Mouse (Mus musculus): ENCODE results near the gene Gm12166. TPM values are rescaled to one million over a fixed set of nuclear protein-coding genes. Genes with fewer than 3 reads are reported as not detected.
A peak's percentile ranks its signal among the peaks of the same experiment; 100 is the strongest.

The Gm12166 gene
- polyA plus RNA-seq, 1 experiment from 2014 or later, result 3.4 TPM

DNA sequence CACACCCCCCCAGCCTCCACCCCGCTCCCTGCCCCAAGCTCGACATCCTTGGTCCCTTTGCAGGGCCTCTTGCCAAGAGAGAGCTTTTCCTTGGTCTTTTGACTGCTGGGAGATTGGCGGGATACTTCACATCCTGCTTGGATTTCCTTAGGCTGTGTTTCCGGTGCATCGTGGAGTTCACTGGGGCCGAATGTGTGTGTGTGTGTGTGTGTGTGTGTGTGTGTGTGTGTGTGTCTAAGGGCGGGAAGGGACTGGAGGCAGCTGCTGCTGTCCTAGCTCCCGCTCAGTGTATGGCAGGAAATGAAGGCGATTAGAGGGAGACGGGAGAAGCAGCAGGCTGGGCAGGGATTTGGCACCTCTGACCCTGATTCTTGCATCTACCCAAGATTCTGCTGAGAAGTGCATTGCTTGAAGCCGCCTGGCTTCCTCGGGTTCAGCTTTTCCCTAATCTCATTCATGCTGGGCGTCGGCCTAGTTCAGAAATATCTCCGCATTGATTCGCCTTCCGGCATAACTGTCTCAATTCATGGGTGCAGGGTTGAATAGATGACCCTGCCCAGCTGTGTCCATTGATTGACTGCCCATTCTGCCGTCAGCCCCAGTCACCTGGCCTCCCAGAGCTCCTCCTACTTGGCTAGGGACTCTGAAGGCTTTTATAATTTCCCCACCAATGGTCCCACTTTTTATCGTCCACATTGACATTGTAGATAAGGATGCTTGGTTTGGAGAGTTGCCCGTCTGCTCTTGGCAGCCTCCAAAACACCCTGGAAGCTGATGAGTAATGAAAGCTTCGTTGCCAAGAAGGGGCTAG lies 13.3 kb upstream of the Gm12166 start:
- no peak overlapping the region for H3K4me2 ChIP-seq (replicated peaks; ENCODE audit: low read depth, low read length)
- H3K9me3 ChIP-seq (ENCODE audit: low read length), result no peaks in the 10 kb centered on the region
- WGBS, result 27% methylated on average over 21 of the region's 21 CpGs
- 0 out of 2 replicates have a peak overlapping the region, but pooled peaks have one; percentile 10 for H3K9ac ChIP-seq (replicated peaks; ENCODE audit: low read length)
- ATAC-seq (ENCODE audit: low FRiP score, low TSS enrichment), result peak; percentile 86
- no peak overlapping the region for H3K4me3 ChIP-seq (ENCODE audit: low read length)
- 0 out of 2 replicates have a peak, but pooled peaks cover 4% of the 10 kb centered on the region for H3K36me3 ChIP-seq (ENCODE audit: insufficient read depth, low read length)
- peak overlapping the region; percentile 93 for H3K27ac ChIP-seq (ENCODE audit: low read length)
- H3K27me3 ChIP-seq (ENCODE audit: insufficient read depth, low read length), result no peaks in the 10 kb centered on the region
- peaks cover 43% of the 10 kb centered on the region for H3K4me1 ChIP-seq (ENCODE audit: insufficient read depth, low read length)

DNA sequence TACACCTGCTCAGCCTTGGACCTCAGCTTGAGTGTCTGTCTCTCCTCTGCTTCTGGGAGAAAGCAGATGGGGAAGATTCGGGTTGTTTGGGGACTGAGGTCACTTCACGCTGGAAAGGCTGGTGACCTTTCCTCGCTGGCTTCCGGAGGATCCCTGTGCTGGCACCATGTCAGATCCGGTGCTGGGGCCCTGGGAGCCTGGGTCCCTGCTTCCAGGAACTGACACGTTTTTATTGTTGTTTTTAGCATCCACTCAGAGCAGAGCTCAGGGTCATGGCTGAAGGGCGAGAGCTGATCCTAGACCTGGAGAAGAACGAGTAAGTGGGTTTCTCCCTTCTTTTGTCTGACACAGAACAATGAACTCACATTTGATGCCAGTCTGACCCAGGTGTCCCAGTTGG lies 12.6 kb upstream of the Gm12166 start:
- Histone ChIP-seq H3K4me2 (replicated peaks; ENCODE audit: low read depth, low read length) (no peak overlapping the region), H3K27me3 (ENCODE audit: insufficient read depth, low read length) (no peaks in the 10 kb centered on the region), H3K9ac (replicated peaks; ENCODE audit: low read length) (0 out of 2 replicates have a peak overlapping the region, but pooled peaks have one; percentile 10), H3K4me1 (ENCODE audit: insufficient read depth, low read length) (peaks cover 36% of the 10 kb centered on the region), H3K36me3 (ENCODE audit: insufficient read depth, low read length) (0 out of 2 replicates have a peak, but pooled peaks cover 4% of the 10 kb centered on the region), H3K27ac (ENCODE audit: low read length) (peak overlapping the region; percentile 93), H3K9me3 (ENCODE audit: low read length) (no peaks in the 10 kb centered on the region), H3K4me3 (ENCODE audit: low read length) (no peak overlapping the region)
- WGBS, result 23% methylated on average over 8 of the region's 8 CpGs
- 0 out of 2 replicates have a peak, but pooled peaks have one; percentile 7 for ATAC-seq (ENCODE audit: low FRiP score, low TSS enrichment)

DNA sequence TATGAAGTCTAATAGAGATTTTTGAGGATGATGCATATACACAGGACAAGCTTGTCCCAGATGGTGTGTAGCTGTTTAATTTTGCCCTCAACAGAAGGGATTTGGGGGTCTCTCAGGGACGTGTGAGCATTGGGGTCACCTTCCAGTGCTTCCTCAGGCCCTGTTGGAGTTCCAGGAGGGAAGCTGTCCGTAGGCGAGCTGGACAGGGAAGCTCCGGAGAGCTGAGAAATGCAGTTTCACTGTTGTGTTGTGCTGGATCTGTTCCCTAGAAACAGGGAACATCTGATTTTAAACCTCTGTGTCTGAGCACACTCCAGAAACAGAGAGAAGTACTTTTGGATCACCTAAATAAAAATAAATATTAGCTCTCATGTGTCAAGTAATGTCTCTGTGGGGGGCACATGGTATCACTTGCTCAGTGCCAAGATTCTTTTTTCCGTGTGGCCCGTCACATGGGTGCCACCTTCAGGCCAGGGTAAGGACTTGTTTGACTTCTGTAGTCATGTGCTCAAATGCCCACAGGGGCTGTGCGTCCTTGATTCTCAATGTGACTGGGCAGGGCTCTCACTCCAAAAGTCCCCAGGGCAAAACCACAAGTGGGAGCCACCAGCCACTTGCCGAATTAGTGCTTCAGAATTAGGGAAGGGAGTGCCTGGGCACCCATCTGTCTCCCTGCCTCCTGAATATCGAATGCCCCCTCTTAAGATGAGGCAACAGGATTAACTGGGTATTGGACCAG lies 11.0 kb upstream of the Gm12166 start:
- Histone ChIP-seq H3K9ac (replicated peaks; ENCODE audit: low read length) (no peak overlapping the region), H3K27ac (ENCODE audit: low read length) (peak overlapping the region; percentile 76), H3K4me2 (replicated peaks; ENCODE audit: low read depth, low read length) (no peak overlapping the region), H3K36me3 (ENCODE audit: insufficient read depth, low read length) (0 out of 2 replicates have a peak, but pooled peaks cover 4% of the 10 kb centered on the region), H3K4me3 (ENCODE audit: low read length) (no peak overlapping the region), H3K4me1 (ENCODE audit: insufficient read depth, low read length) (peaks cover 24% of the 10 kb centered on the region), H3K9me3 (ENCODE audit: low read length) (no peaks in the 10 kb centered on the region), H3K27me3 (ENCODE audit: insufficient read depth, low read length) (no peaks in the 10 kb centered on the region)
- 58% methylated on average over 9 of the region's 9 CpGs for WGBS
- no peak for ATAC-seq (ENCODE audit: low FRiP score, low TSS enrichment)

DNA sequence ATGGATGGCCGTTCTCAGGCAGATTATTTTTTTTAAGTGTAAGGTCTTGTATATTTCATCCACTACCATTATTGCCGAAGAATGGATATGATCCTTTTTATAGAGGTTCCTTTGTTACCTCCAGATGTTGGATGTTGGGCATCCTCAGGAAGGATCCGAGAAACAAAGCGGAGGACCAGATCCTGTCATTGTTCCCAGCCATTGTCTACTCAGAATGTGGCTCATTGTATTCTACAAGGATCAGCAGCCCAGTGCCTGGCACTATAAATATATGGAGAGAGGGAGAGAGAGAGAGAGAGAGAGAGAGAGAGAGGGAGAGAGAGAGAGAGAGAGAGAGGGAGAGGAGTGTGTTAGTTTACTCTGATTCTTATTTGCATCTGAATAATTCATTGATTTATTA lies 10.4 kb upstream of the Gm12166 start:
- Histone ChIP-seq H3K9me3 (ENCODE audit: low read length) (no peaks in the 10 kb centered on the region), H3K4me3 (ENCODE audit: low read length) (no peak overlapping the region), H3K27me3 (ENCODE audit: insufficient read depth, low read length) (no peaks in the 10 kb centered on the region), H3K36me3 (ENCODE audit: insufficient read depth, low read length) (0 out of 2 replicates have a peak, but pooled peaks cover 3% of the 10 kb centered on the region), H3K4me2 (replicated peaks; ENCODE audit: low read depth, low read length) (no peak overlapping the region), H3K9ac (replicated peaks; ENCODE audit: low read length) (no peak overlapping the region), H3K4me1 (ENCODE audit: insufficient read depth, low read length) (peaks cover 30% of the 10 kb centered on the region), H3K27ac (ENCODE audit: low read length) (peak overlapping the region; percentile 76; the same call in 1 of the 2 replicates)
- WGBS, result 72% methylated on average over 4 of the region's 4 CpGs
- ATAC-seq (ENCODE audit: low FRiP score, low TSS enrichment), result no peak

DNA sequence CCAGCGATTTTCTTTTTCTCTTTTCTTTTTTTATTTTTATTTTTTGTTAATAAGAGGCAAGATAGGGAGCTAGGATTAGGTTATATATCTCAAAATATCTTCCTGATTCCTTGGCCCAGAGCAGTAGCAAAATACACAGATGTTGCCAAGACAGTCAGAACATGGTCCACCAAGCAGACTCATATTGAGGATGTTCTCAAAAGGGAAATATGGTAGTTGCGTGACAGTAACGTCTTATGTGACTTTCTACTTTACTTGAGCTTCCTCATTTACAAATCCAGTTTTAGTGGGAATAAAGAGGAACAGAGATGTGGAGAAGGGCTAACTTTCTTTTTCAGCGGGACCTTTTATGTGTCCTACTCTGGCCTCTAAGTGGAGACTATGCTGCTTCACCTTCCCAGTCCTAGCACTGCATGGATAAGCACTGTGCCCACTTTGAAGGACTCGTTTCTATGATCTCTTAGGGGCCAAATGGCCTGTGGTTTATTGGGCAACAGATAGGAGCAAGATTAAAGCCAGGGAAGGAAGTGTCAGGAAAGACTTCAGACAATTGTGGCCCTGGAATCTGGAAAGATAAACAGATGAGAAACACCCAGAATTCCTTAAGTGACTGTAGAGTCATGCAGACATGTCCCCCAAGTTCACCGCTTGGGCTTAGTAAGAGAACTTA lies 9.8 kb upstream of the Gm12166 start:
- no peak overlapping the region for H3K4me3 ChIP-seq (ENCODE audit: low read length)
- no peak overlapping the region for H3K4me2 ChIP-seq (replicated peaks; ENCODE audit: low read depth, low read length)
- H3K36me3 ChIP-seq (ENCODE audit: insufficient read depth, low read length), result no peaks in the 10 kb centered on the region
- 51% methylated on average over 6 of the region's 6 CpGs for WGBS
- H3K27ac ChIP-seq (ENCODE audit: low read length), result peak overlapping the region; percentile 72
- no peak for ATAC-seq (ENCODE audit: low FRiP score, low TSS enrichment)
- no peaks in the 10 kb centered on the region for H3K9me3 ChIP-seq (ENCODE audit: low read length)
- no peak overlapping the region for H3K9ac ChIP-seq (replicated peaks; ENCODE audit: low read length)
- H3K4me1 ChIP-seq (ENCODE audit: insufficient read depth, low read length), result peaks cover 34% of the 10 kb centered on the region
- H3K27me3 ChIP-seq (ENCODE audit: insufficient read depth, low read length), result no peaks in the 10 kb centered on the region

DNA sequence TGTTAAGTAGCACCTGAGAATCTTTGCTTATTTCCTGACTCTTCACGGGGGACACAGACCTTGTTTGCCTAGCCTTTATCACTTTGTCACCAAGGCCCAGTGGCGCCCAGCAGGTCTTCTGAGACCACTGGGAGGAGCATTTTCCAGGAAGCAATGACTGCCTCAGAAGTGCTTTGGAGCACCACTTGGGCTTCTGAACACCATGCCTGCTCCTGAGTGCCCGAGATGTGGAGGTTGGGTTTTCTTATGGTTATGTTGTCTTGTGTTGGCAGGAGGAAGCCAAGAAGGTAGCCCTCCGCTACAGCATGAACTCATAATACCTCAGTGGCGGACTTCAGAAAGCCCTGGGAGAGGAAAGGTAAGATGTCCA lies 8.5 kb upstream of the Gm12166 start:
- no peak for ATAC-seq (ENCODE audit: low FRiP score, low TSS enrichment)
- H3K4me3 ChIP-seq (ENCODE audit: low read length), result no peak overlapping the region
- H3K36me3 ChIP-seq (ENCODE audit: insufficient read depth, low read length), result no peaks in the 10 kb centered on the region
- H3K27ac ChIP-seq (ENCODE audit: low read length), result no peak overlapping the region
- H3K9me3 ChIP-seq (ENCODE audit: low read length), result no peaks in the 10 kb centered on the region
- H3K27me3 ChIP-seq (ENCODE audit: insufficient read depth, low read length), result no peaks in the 10 kb centered on the region
- H3K4me1 ChIP-seq (ENCODE audit: insufficient read depth, low read length), result peaks cover 42% of the 10 kb centered on the region
- no peak overlapping the region for H3K9ac ChIP-seq (replicated peaks; ENCODE audit: low read length)
- 66% methylated on average over 5 of the region's 5 CpGs for WGBS
- H3K4me2 ChIP-seq (replicated peaks; ENCODE audit: low read depth, low read length), result no peak overlapping the region

DNA sequence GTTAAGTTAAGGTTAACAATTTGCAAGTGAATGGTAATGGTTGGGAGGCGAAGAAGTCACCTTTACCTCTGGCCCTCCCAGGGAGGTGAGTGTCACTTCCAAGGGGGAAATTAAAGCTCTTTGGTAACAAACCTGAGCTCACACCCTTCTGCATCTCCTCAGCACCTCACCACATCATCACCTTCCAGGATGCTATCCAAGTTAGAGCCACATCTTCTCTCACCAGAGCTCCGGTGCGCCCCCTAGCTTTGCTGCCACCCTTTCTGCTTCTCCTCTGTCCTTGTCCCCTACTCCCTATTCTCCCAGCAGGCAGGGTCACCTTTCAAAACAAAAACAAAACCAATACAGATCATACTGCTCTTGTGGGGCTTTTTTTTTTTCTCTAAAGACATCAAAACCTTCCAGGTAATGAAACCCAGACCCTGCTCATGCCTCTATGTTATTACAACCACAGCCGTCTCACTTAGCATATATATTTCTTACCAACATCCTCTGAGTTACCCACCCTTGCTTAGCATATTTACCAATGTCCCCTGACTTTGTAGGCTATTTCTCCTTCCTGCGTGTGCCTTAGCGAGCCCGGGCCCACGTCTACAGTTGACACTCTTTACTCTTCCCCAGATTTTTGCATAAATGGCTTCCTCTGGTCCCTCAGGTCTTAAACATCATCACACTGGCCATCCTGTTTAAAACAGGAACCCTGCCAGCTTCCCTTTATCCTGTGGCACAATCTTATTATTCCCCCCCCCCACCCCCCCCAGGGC lies 7.9 kb upstream of the Gm12166 start:
- Histone ChIP-seq H3K4me2 (replicated peaks; ENCODE audit: low read depth, low read length) (no peak overlapping the region), H3K27me3 (ENCODE audit: insufficient read depth, low read length) (no peaks in the 10 kb centered on the region), H3K27ac (ENCODE audit: low read length) (no peak overlapping the region), H3K36me3 (ENCODE audit: insufficient read depth, low read length) (no peaks in the 10 kb centered on the region), H3K4me1 (ENCODE audit: insufficient read depth, low read length) (peaks cover 41% of the 10 kb centered on the region), H3K4me3 (ENCODE audit: low read length) (no peak overlapping the region), H3K9me3 (ENCODE audit: low read length) (no peaks in the 10 kb centered on the region), H3K9ac (replicated peaks; ENCODE audit: low read length) (no peak overlapping the region)
- 76% methylated on average over 8 of the region's 8 CpGs for WGBS
- ATAC-seq (ENCODE audit: low FRiP score, low TSS enrichment), result no peak

DNA sequence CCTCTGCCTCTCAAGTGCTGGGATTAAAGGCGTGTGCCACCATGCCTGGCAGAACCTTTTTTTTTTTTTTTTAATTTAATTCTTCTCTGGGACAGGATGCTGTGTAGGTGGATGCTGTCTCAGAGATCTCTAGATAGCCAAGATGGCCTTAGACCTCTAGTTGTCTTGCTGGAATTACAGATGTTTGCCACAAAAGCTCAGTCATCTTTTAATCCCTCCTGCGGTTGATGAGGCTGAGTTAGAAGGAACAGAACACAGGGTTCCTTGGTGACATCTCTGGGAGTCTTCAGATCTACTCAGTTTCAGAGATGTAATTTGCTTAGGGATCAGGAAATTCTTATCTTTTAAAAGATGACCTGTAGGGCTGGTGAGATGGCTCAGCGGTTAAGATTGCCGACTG lies 6.8 kb upstream of the Gm12166 start:
- Histone ChIP-seq H3K27ac (ENCODE audit: low read length) (no peak overlapping the region), H3K4me3 (ENCODE audit: low read length) (no peak overlapping the region), H3K27me3 (ENCODE audit: insufficient read depth, low read length) (no peaks in the 10 kb centered on the region), H3K36me3 (ENCODE audit: insufficient read depth, low read length) (no peaks in the 10 kb centered on the region), H3K4me1 (ENCODE audit: insufficient read depth, low read length) (peaks cover 38% of the 10 kb centered on the region), H3K9ac (replicated peaks; ENCODE audit: low read length) (no peak overlapping the region), H3K9me3 (ENCODE audit: low read length) (no peaks in the 10 kb centered on the region), H3K4me2 (replicated peaks; ENCODE audit: low read depth, low read length) (no peak overlapping the region)
- no peak for ATAC-seq (ENCODE audit: low FRiP score, low TSS enrichment)
- 95% methylated on average over 4 of the region's 4 CpGs for WGBS

DNA sequence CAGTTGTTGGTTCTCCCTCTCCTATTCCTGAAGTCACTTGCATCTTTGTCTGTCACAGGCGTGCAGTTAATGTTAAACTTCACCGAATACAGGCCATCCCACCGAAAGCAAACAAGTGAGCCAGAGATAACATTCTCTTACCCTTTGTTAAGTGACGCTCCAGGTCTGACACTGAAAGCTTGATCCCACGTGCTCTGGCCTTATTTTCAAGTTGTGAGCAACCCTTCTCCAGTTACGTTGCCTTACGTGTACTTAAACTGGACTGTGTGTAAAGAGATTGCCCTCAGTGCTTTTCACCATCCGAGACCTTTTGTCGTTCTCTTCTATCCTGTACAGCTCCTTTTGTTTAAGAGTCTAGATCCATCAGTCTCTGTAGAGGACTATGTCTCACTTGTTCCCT lies 5.9 kb upstream of the Gm12166 start:
- 20% methylated on average over 9 of the region's 9 CpGs for WGBS
- Histone ChIP-seq H3K4me2 (replicated peaks; ENCODE audit: low read depth, low read length) (peak overlapping the region; percentile 72), H3K27me3 (ENCODE audit: insufficient read depth, low read length) (no peaks in the 10 kb centered on the region), H3K4me3 (ENCODE audit: low read length) (peak overlapping the region; percentile 74), H3K9ac (replicated peaks; ENCODE audit: low read length) (no peak overlapping the region; the same call in 1 of the 2 replicates), H3K9me3 (ENCODE audit: low read length) (no peaks in the 10 kb centered on the region), H3K4me1 (ENCODE audit: insufficient read depth, low read length) (peaks cover 31% of the 10 kb centered on the region), H3K27ac (ENCODE audit: low read length) (no peak overlapping the region), H3K36me3 (ENCODE audit: insufficient read depth, low read length) (no peaks in the 10 kb centered on the region)
- ATAC-seq (ENCODE audit: low FRiP score, low TSS enrichment), result no peak
